In the genomic region with DNA sequence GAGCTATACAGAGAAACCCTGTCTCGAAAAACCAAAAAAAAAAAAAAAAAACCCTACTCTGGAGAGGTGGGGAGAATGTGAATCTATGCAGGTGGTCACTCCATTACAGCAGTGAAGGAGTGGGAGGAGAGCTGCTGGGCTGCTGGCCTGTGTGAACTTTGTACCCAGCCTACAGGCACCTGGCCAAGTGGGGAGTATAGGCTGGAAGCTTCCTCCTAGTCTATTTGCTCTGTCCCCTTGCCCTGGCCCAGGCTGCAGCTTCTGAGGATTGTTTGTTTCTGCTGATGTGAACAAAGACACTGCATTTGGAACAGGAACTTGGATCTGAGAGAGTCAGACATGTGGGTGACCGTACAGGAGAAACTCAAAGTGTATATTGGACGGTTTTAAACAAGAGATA, we compare ENCODE assay signal across 14 mouse cellular contexts. TPM values are rescaled to one million over a fixed set of nuclear protein-coding genes. Genes with fewer than 3 reads are reported as not detected.
DNase-seq lines count a peak whose midpoint lies in the region; ATAC-seq lines count a peak whose summit lies in the region.
"Had no signal": no experiment of that assay in that cellular context is flagged by ENCODE, and none has a peak within 500 bp of the region (broad histone marks: within the 10 kb centered on the region; RNA-seq: fewer than 3 reads in every experiment).

No protein-coding gene starts in this region.

- peaks cover 20% of the 10 kb centered on the region for H3K4me1 ChIP-seq in kidney, embryonic 15.5 days
- H3K4me1 ChIP-seq in liver, embryonic 15.5 days (replicated peaks) = peaks cover 32% of the 10 kb centered on the region

- H3K36me3 ChIP-seq in kidney, embryonic 15.5 days = no peaks in the 10 kb centered on the region
- H3K36me3 ChIP-seq in liver, embryonic 15.5 days (replicated peaks) = no peaks in the 10 kb centered on the region
- H3K36me3 ChIP-seq: liver, embryonic 13.5 days had no signal

- 70% methylated on average over 3 of the region's 3 CpGs for WGBS in kidney, embryonic 15.5 days
- WGBS in liver, embryonic 15.5 days (ENCODE audit: insufficient replicate concordance) = 47% methylated on average over 3 of the region's 3 CpGs

- DNase-seq in ovary, adult 18-20 months (ENCODE audit: low spot score) = peak; percentile 62
- DNase-seq in ovary, postnatal 10 days (ENCODE audit: low spot score) = no peak
- DNase-seq in testis, postnatal 10 days (ENCODE audit: low spot score) = peak; percentile 80
- no peak for DNase-seq in spleen, postnatal 14 days (ENCODE audit: low spot score in 2 of 2)
- no peak for DNase-seq in spleen, postnatal 36 days (ENCODE audit: low spot score in 2 of 2)
- DNase-seq: adrenal gland, postnatal 10 days; cerebellum, adult 2 months; liver, embryonic 13.5 days; retina, postnatal 1 day; thymus, postnatal 4 days had no signal

- ATAC-seq in kidney, embryonic 15.5 days (replicated peaks; ENCODE audit: low FRiP score) = no peak
- 0 out of 2 replicates have a peak, but pooled peaks have one; percentile 10 for ATAC-seq in liver, embryonic 15.5 days (ENCODE audit: insufficient read depth)

- H3K4me3 ChIP-seq in kidney, embryonic 15.5 days (replicated peaks) = no peak overlapping the region
- no peak overlapping the region for H3K4me3 ChIP-seq in liver, embryonic 15.5 days (replicated peaks)
- H3K4me3 ChIP-seq: liver, embryonic 13.5 days had no signal

- H3K9ac ChIP-seq in kidney, embryonic 15.5 days = no peak overlapping the region
- no peak overlapping the region for H3K9ac ChIP-seq in liver, embryonic 15.5 days
- H3K9ac ChIP-seq: liver, embryonic 13.5 days had no signal

- H3K27me3 ChIP-seq in kidney, embryonic 15.5 days = no peaks in the 10 kb centered on the region
- H3K27me3 ChIP-seq in liver, embryonic 15.5 days = no peaks in the 10 kb centered on the region
- H3K27me3 ChIP-seq: liver, embryonic 13.5 days had no signal

- H3K9me3 ChIP-seq in kidney, embryonic 15.5 days (replicated peaks) = no peaks in the 10 kb centered on the region
- H3K9me3 ChIP-seq in liver, embryonic 15.5 days (replicated peaks) = no peaks in the 10 kb centered on the region
- H3K9me3 ChIP-seq: liver, embryonic 13.5 days had no signal

- no peak overlapping the region for H3K4me2 ChIP-seq in kidney, embryonic 15.5 days
- H3K4me2 ChIP-seq in liver, embryonic 15.5 days = no peak overlapping the region
- H3K4me2 ChIP-seq: liver, embryonic 13.5 days had no signal

- H3K27ac ChIP-seq in kidney, embryonic 15.5 days = peak overlapping the region; percentile 45; the same call in 1 of the 2 replicates
- H3K27ac ChIP-seq in liver, embryonic 15.5 days (replicated peaks) = peak overlapping the region; percentile 16

RNA-seq across cellular contexts. Expression of a gene that starts 2.6 kb away (rescaled TPM):
- polyA plus RNA-seq in kidney, embryonic 15.5 days (2015; fragmentation: Nextera tagmentation; extraction: Ambion mirVana) = 65.5 and 71.4 TPM in 2 replicates
- polyA plus RNA-seq in liver, embryonic 15.5 days (2015; fragmentation: Nextera tagmentation; extraction: Ambion mirVana) = 18.2 and 22.2 TPM in 2 replicates

RNA-seq across cellular contexts. Expression of a gene that starts 13.6 kb away (rescaled TPM):
- 30.7 and 31.9 TPM in 2 replicates for polyA plus RNA-seq in kidney, embryonic 15.5 days (2015; fragmentation: Nextera tagmentation; extraction: Ambion mirVana)
- 9.8 and 10.1 TPM in 2 replicates for polyA plus RNA-seq in liver, embryonic 15.5 days (2015; fragmentation: Nextera tagmentation; extraction: Ambion mirVana)

RNA-seq across cellular contexts. Expression of a gene that starts 27.5 kb away (rescaled TPM):
- polyA plus RNA-seq in kidney, embryonic 15.5 days (2015; fragmentation: Nextera tagmentation; extraction: Ambion mirVana) = not detected in 2 replicates
- not detected in 2 replicates for polyA plus RNA-seq in liver, embryonic 15.5 days (2015; fragmentation: Nextera tagmentation; extraction: Ambion mirVana)
- polyA plus RNA-seq: cerebellum, adult 2 months; embryonic facial prominence, embryonic 14.5 days; heart, postnatal 0 days; liver, embryonic 13.5 days had no signal

RNA-seq across cellular contexts. Expression of a gene that starts 52.7 kb away (rescaled TPM):
- not detected in 2 replicates for polyA plus RNA-seq in kidney, embryonic 15.5 days (2015; fragmentation: Nextera tagmentation; extraction: Ambion mirVana)
- not detected in 2 replicates for polyA plus RNA-seq in liver, embryonic 15.5 days (2015; fragmentation: Nextera tagmentation; extraction: Ambion mirVana)
- polyA plus RNA-seq: cerebellum, adult 2 months; embryonic facial prominence, embryonic 14.5 days; heart, postnatal 0 days; liver, embryonic 13.5 days had no signal

Comparison
In these comparisons a context has a peak if more than half of its experiments do, and no peak if none do; other contexts are left out.
1. DNase-seq: peak in ovary, adult 18-20 months (single experiment) and testis, postnatal 10 days (single experiment); none in ovary, postnatal 10 days (single experiment), spleen, postnatal 14 days (0 of 2) and spleen, postnatal 36 days (0 of 2).